Mouse (Mus musculus): ENCODE measurements around the gene 4930451I11Rik. TPM values are rescaled to one million over a fixed set of nuclear protein-coding genes. Genes with fewer than 3 reads are reported as not detected.

The 4930451I11Rik gene
- total and polyA plus RNA-seq, 3 experiments, result not detected

DNA sequence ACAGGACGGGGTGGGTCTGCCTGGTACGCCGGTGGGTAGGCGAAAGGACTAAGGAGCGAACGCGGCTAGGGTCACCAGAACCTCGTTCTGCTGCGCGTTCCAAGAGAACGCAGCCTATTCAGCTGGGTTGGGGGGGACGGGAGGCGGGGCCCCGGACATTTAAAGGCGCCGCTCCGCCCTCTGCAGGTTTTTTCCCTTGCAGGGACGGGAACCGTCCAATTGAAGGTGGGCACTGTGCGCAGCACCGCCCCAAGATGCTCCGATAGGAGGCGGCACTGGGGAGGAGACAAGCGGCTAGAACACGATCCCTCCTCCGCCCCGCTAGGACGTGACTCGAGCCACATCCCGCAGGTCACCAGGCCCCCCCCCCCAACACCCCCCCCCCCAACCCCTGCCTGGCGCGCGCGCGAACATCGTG is 32.4 kb downstream of the 4930451I11Rik start (continued):
- TF ChIP-seq BHLHE40 (IDR thresholded peaks at IDR 0.05; ENCODE audit: borderline replicate concordance, low read depth, low read length) (no peak), E2F4 (IDR thresholded peaks at IDR 0.05; ENCODE audit: borderline replicate concordance, low read depth, low read length) (no peak)

DNA sequence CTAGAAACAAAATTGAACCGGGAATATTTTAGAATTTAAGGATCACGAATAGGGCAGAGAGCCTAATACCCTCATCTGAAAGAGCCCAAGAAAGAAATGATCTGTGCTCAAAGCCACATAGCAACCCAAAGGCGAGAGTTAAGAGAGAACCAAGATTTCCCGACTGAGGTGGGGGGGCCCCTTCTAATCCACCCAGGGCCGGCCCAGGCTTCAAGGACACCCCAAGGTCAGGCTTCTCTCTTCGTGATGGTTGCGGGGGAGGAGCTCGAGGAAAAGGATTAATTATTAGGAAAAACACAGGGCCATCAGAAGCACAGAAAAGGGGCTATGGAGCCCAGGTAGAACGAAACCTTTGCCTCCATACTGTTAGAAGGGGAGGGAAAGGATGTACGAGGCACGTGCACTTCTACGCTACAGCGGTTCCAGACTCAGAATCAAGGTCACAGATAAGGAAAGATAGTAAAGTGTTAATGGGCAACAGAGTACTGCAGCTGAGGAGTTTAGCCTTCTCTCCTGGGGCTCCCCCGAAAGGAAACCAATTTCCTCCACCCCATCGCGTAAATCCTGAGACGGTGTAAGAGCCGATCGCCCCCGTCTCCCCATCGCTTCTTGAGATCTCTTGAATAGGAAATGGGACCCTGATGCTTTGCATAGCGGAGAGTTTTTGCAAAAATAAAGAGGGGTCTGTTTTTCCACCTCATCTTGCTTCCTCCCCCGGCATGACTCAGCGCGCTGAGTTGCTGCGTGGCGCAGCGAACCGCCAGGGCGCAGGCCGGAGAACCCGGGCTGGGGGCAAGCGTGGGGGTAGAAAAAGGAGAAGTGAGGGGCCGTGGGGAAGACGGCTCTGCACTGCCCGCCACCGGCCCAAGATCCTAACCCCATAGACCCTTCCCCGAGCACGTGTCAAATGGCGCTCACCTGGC is 33.1 kb downstream of the 4930451I11Rik start:
- no peaks in the 10 kb centered on the region for H3K9me3 ChIP-seq (replicated peaks; ENCODE audit: insufficient read depth, low read length)
- H3K36me3 ChIP-seq (ENCODE audit: control insufficient read depth in 1 of 2, insufficient read depth in 2 of 2, low read length in 2 of 2), result peaks cover 13 to 46% of the 10 kb centered on the region in 2 experiments
- peak overlapping the region; percentile 94 for H3K27ac ChIP-seq (ENCODE audit: control insufficient read depth, low read depth, low read length)
- H3K9ac ChIP-seq (ENCODE audit: control insufficient read depth, low read depth, low read length, poor library complexity, severe bottlenecking), result peak overlapping the region; percentile 96
- TF ChIP-seq RCOR1 (IDR thresholded peaks at IDR 0.05; ENCODE audit: low read depth, low read length), result 0 out of 2 replicates have a peak, but pooled peaks have one; percentile 6
- TF ChIP-seq ELF1 (IDR thresholded peaks at IDR 0.05; ENCODE audit: low read depth, low read length), result no peak
- 0 out of 4 replicates have a peak, but pooled peaks of 1 of the 2 experiments have one; percentile 2 for TF ChIP-seq EP300 (IDR thresholded peaks at IDR 0.05; ENCODE audit: low read depth in 1 of 2, low read length in 2 of 2)
- TF ChIP-seq RAD21 (IDR thresholded peaks at IDR 0.05; ENCODE audit: low read depth, low read length), result no peak
- TF ChIP-seq USF1 (IDR thresholded peaks at IDR 0.05; ENCODE audit: low read depth, low read length), result peak; percentile 60; the same call in 1 of the 2 replicates
- TF ChIP-seq TCF12 (IDR thresholded peaks at IDR 0.05; ENCODE audit: low read depth, low read length), result no peak
- 0 out of 2 replicates have a peak, but pooled peaks have one; percentile 35 for TF ChIP-seq MAZ (IDR thresholded peaks at IDR 0.05; ENCODE audit: low read depth, low read length)
- peak; percentile 61; the same call in 1 of the 2 replicates for TF ChIP-seq SIN3A (IDR thresholded peaks at IDR 0.05; ENCODE audit: low read length)
- no peak for TF ChIP-seq MEF2A (IDR thresholded peaks at IDR 0.05; ENCODE audit: extremely low read depth, insufficient replicate concordance, low read depth, low read length, poor library complexity, severe bottlenecking)
- TF ChIP-seq ETS1 (IDR thresholded peaks at IDR 0.05; ENCODE audit: low read depth, low read length), result peak; percentile 72
- peak; percentile 70 for TF ChIP-seq GATA1 (IDR thresholded peaks at IDR 0.05; ENCODE audit: low read depth, low read length)
- no peak for TF ChIP-seq MAFK (IDR thresholded peaks at IDR 0.05; ENCODE audit: borderline replicate concordance, low read depth, low read length)
- TF ChIP-seq POLR2A (IDR thresholded peaks at IDR 0.05; ENCODE audit: control insufficient read depth in 1 of 2, insufficient read depth in 1 of 2, low read depth in 1 of 2, low read length in 2 of 2, poor library complexity in 1 of 2), result peak in 1 of 2 experiments; percentile 6; a peak in 1 of 4 replicates
- TF ChIP-seq CHD2 (IDR thresholded peaks at IDR 0.05; ENCODE audit: low read length), result no peak
- 0 out of 2 replicates have a peak, but pooled peaks have one; percentile 38 for TF ChIP-seq CHD1 (IDR thresholded peaks at IDR 0.05; ENCODE audit: low read depth, low read length)
- no peak for TF ChIP-seq ZC3H11A (IDR thresholded peaks at IDR 0.05; ENCODE audit: low read depth, low read length)
- TF ChIP-seq JUND (IDR thresholded peaks at IDR 0.05; ENCODE audit: low read depth, low read length), result no peak
- TF ChIP-seq NELFE (IDR thresholded peaks at IDR 0.05; ENCODE audit: low read depth, low read length), result peak; percentile 23
- peak; percentile 90; the same call in 1 of the 2 replicates for TF ChIP-seq MYC (IDR thresholded peaks at IDR 0.05; ENCODE audit: low read depth, low read length)
- peak; percentile 96 for TF ChIP-seq BHLHE40 (IDR thresholded peaks at IDR 0.05; ENCODE audit: borderline replicate concordance, low read depth, low read length)
- TF ChIP-seq ZMIZ1 (IDR thresholded peaks at IDR 0.05; ENCODE audit: low read depth, low read length), result peak; percentile 61; the same call in 1 of the 2 replicates
- TF ChIP-seq MXI1 (IDR thresholded peaks at IDR 0.05; ENCODE audit: low read depth, low read length), result peak; percentile 95
- peak; percentile 86 for TF ChIP-seq MAX (IDR thresholded peaks at IDR 0.05; ENCODE audit: low read length)
- TF ChIP-seq CTCF (IDR thresholded peaks at IDR 0.05 in 2 of 3, conservative IDR thresholded peaks at IDR 0.05 in 1 of 3; ENCODE audit: control insufficient read depth in 1 of 3, insufficient read depth in 1 of 3, low read depth in 2 of 3, low read length in 3 of 3, poor library complexity in 1 of 3, severe bottlenecking in 1 of 3), result no peak
- no peak for TF ChIP-seq MYB (IDR thresholded peaks at IDR 0.05; ENCODE audit: low read depth, low read length)
- no peaks in the 10 kb centered on the region for H3K27me3 ChIP-seq (ENCODE audit: control insufficient read depth in 1 of 2, insufficient read depth in 2 of 2, low read length in 2 of 2)
- peaks cover 35% of the 10 kb centered on the region for H3K79me2 ChIP-seq (ENCODE audit: control insufficient read depth, insufficient read depth, low read length, poor library complexity)
- DNase-seq (ENCODE audit: low read depth, low spot score), result no peak
- peak overlapping the region; percentile 87 to 95 for H3K4me3 ChIP-seq (ENCODE audit: control insufficient read depth in 1 of 2, insufficient read depth in 1 of 2, low read depth in 2 of 2, low read length in 2 of 2)
- H3K4me1 ChIP-seq (ENCODE audit: control insufficient read depth in 1 of 2, insufficient read depth in 2 of 2, low read length in 2 of 2), result peaks cover 17 to 38% of the 10 kb centered on the region in 2 experiments

Data from MEL (cell line).